Mouse (Mus musculus) brain, embryonic 14.5 days (tissue): ENCODE data around the gene Fam120c.

Experiments
- CTCF ChIP-seq: fragments of 200-500 bp; IDR thresholded peaks from 2 replicates; pipeline ENCODE4 v1.5.1; 2012; ENCODE audit warnings: inconsistent platforms, mild to moderate bottlenecking, moderate library complexity, borderline replicate concordance; ENCODE audit not compliant: insufficient read depth, insufficient read length; ENCODE audit errors: extremely low read depth
- POLR2A ChIP-seq: fragments of 200-500 bp; IDR thresholded peaks from 2 replicates; pipeline ENCODE4 v1.6.1; 2012; ENCODE audit warnings: mild to moderate bottlenecking, inconsistent platforms, borderline replicate concordance; ENCODE audit not compliant: poor library complexity, insufficient read depth, insufficient read length, severe bottlenecking; ENCODE audit errors: extremely low read depth

DNA sequence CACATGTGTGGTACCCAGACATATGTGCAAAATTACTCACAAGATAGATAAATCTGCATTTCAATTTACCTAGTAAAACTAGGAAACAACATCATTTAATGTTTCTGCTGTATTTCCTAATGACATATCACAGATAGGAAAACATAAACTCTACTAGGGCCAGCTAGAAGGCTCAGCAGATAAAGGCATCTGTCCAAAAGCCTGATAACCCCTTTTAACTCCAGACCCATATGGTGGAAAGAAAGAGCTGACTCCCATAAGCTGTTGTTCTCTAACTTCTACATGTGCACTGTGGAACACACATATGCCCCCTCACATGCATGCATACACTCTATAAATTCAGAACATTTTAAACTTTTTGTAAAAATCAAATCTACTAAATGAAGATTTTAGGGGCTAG lies 99.7 kb downstream of the Fam120c start:
- TF ChIP-seq CTCF: no peak
- TF ChIP-seq POLR2A: no peak
